Mouse (Mus musculus): ENCODE measurements around the gene Cyp2d40. TPM values are rescaled to one million over a fixed set of nuclear protein-coding genes. Genes with fewer than 3 reads are reported as not detected.
A peak's percentile ranks its signal among the peaks of the same experiment; 100 is the strongest.

Gene Cyp2d40
- not detected in 2 replicates for polyA plus RNA-seq (2014; fragmentation: Nextera tagmentation; extraction: Ambion mirVana)

DNA sequence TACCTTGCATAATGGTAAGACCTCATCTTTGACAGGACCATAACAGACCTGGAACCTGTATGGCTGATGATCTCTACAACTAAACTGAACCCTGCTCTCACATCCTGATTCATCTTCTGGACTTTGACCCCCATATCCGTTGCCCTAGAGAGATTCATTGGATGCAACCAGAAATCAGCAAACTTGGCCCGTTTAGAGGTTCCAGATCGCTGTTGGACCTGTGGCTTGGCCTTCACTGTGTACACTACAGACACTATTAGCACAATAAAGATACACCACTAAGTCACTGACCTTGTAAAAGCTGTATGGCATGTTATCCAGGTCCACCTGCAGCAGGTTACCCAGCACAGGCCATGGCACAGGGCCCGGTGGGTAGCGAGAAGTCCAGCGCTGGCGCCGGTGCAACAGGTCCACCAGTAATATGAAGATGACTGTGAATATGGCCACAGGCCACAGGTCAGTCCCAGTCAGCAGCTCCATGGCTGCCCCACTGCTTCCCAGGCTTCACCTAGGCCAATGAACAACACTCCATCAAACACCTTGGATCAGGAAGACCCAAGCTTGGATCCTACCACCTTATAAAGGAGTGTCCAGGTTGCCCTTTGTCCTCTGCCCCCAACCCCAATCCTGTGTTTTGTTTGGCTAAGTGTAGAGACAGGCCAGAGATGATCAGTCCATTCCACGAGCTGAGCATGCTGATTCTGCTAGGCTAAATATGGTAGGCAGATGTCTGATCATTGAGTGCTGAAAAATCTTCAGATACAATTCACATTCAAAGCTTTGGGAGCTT lies at the start of gene Cyp2d40:
Gene Cyp2d40 (minus strand): TSS at position 553 of the 790 bp plus-strand sequence.
- H3K4me1 ChIP-seq (ENCODE audit: control insufficient read depth, insufficient read depth, low read length): no peaks in the 10 kb centered on the region
- 92% methylated on average over 9 of the region's 9 CpGs for WGBS

DNA sequence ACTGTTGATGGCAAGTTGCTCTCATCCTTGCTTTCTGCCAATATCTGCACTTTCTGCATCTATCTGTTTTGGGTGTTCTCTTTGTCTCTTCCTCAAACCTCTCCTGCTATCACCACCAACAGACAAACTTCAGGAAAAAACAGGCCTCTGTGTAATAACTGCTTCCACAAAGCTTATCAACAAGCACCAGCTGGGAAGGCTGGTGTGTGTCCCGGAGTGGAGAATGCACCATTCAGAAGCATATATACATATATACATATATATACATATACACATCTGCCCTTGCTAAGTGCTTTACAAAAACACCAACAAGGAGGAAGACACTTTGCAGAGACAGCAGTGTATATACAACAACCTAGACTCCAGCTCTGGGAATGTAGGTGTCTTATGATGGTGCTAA lies 46.6 kb upstream of the Cyp2d40 start:
- no peak for ATAC-seq (ENCODE audit: insufficient number of reproducible peaks, insufficient read depth, low FRiP score, low read depth)
- WGBS: 88% methylated on average over 1 of the region's 1 CpGs

More for the DNA sequence above, at the start of gene Cyp2d40:
- ATAC-seq (ENCODE audit: insufficient number of reproducible peaks, insufficient read depth, low FRiP score, low read depth): no peak
- Histone ChIP-seq H3K4me2 (replicated peaks; ENCODE audit: low read depth, low read length) (no peak within 1 kb of the TSS), H3K9ac (replicated peaks; ENCODE audit: low read depth, low read length) (no peak within 1 kb of the TSS), H3K9me3 (ENCODE audit: control insufficient read depth, low read depth, low read length) (no peaks in the 10 kb centered on the region), H3K4me3 (ENCODE audit: low read depth, low read length) (no peak within 1 kb of the TSS), H3K27ac (ENCODE audit: low read length) (no peak within 1 kb of the TSS), H3K36me3 (ENCODE audit: control insufficient read depth, insufficient read depth, low read length) (no peaks in the 10 kb centered on the region), H3K27me3 (ENCODE audit: control insufficient read depth, insufficient read depth, low read length) (no peaks in the 10 kb centered on the region)

DNA sequence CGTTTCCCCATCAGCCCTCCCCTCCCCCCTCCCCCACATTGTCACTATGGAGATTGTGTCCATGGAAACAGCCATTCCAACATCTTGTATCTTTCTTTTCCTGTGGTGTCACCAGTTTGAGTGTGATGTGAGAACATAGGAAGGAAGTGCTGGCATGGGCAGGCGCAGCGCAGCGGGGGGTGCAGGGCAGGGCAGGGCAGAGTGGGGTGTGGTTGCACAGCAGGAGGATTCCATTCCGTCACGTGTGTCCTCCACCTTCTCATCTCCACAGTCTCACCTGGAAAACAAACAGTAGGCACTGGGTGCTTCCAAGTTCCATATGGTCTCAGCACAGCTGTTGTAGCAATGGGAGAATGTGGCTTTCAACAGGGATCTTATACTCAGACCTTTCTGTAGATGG lies 45.5 kb upstream of the Cyp2d40 start:
- no peaks in the 10 kb centered on the region for H3K9me3 ChIP-seq (ENCODE audit: control insufficient read depth, low read depth, low read length)
- no peaks in the 10 kb centered on the region for H3K4me1 ChIP-seq (ENCODE audit: control insufficient read depth, insufficient read depth, low read length)
- no peak overlapping the region for H3K4me3 ChIP-seq (ENCODE audit: low read depth, low read length)
- no peak overlapping the region for H3K4me2 ChIP-seq (replicated peaks; ENCODE audit: low read depth, low read length)
- H3K9ac ChIP-seq (replicated peaks; ENCODE audit: low read depth, low read length): no peak overlapping the region
- 80% methylated on average over 6 of the region's 6 CpGs for WGBS
- H3K27ac ChIP-seq (ENCODE audit: low read length): no peak overlapping the region
- H3K36me3 ChIP-seq (ENCODE audit: control insufficient read depth, insufficient read depth, low read length): peaks cover 3% of the 10 kb centered on the region
- H3K27me3 ChIP-seq (ENCODE audit: control insufficient read depth, insufficient read depth, low read length): no peaks in the 10 kb centered on the region
- no peak for ATAC-seq (ENCODE audit: insufficient number of reproducible peaks, insufficient read depth, low FRiP score, low read depth)

More for the DNA sequence above, 46.6 kb upstream of the Cyp2d40 start:
- H3K9me3 ChIP-seq (ENCODE audit: control insufficient read depth, low read depth, low read length): no peaks in the 10 kb centered on the region
- no peaks in the 10 kb centered on the region for H3K4me1 ChIP-seq (ENCODE audit: control insufficient read depth, insufficient read depth, low read length)
- H3K4me2 ChIP-seq (replicated peaks; ENCODE audit: low read depth, low read length): no peak overlapping the region
- peaks cover 3% of the 10 kb centered on the region for H3K36me3 ChIP-seq (ENCODE audit: control insufficient read depth, insufficient read depth, low read length)
- H3K27ac ChIP-seq (ENCODE audit: low read length): no peak overlapping the region
- H3K4me3 ChIP-seq (ENCODE audit: low read depth, low read length): no peak overlapping the region
- H3K9ac ChIP-seq (replicated peaks; ENCODE audit: low read depth, low read length): no peak overlapping the region
- no peaks in the 10 kb centered on the region for H3K27me3 ChIP-seq (ENCODE audit: control insufficient read depth, insufficient read depth, low read length)

- Histone ChIP-seq H3K4me3 (ENCODE audit: low read depth, low read length) (no peak overlapping the region), H3K9me3 (ENCODE audit: control insufficient read depth, low read depth, low read length) (no peaks in the 10 kb centered on the region), H3K4me1 (ENCODE audit: control insufficient read depth, insufficient read depth, low read length) (no peaks in the 10 kb centered on the region), H3K27ac (ENCODE audit: low read length) (no peak overlapping the region), H3K27me3 (ENCODE audit: control insufficient read depth, insufficient read depth, low read length) (no peaks in the 10 kb centered on the region), H3K4me2 (replicated peaks; ENCODE audit: low read depth, low read length) (no peak overlapping the region), H3K9ac (replicated peaks; ENCODE audit: low read depth, low read length) (no peak overlapping the region), H3K36me3 (ENCODE audit: control insufficient read depth, insufficient read depth, low read length) (no peaks in the 10 kb centered on the region; the same call in 1 of the 2 replicates)
- no peak for ATAC-seq (ENCODE audit: insufficient number of reproducible peaks, insufficient read depth, low FRiP score, low read depth)
- 80% methylated on average over 5 of the region's 5 CpGs for WGBS
Observed at GRCm38 (mm10) chr15:82806969-82807763, 43.2 kb upstream of the Cyp2d40 start.

GRCm38 (mm10) chr15:82804708-82805639 lies 41.0 kb upstream of the Cyp2d40 start:
- Histone ChIP-seq H3K9me3 (ENCODE audit: control insufficient read depth, low read depth, low read length) (no peaks in the 10 kb centered on the region), H3K27ac (ENCODE audit: low read length) (no peak overlapping the region), H3K4me1 (ENCODE audit: control insufficient read depth, insufficient read depth, low read length) (no peaks in the 10 kb centered on the region), H3K27me3 (ENCODE audit: control insufficient read depth, insufficient read depth, low read length) (no peaks in the 10 kb centered on the region), H3K4me2 (replicated peaks; ENCODE audit: low read depth, low read length) (no peak overlapping the region), H3K4me3 (ENCODE audit: low read depth, low read length) (no peak overlapping the region), H3K9ac (replicated peaks; ENCODE audit: low read depth, low read length) (no peak overlapping the region), H3K36me3 (ENCODE audit: control insufficient read depth, insufficient read depth, low read length) (no peaks in the 10 kb centered on the region; the same call in 1 of the 2 replicates)
- no peak for ATAC-seq (ENCODE audit: insufficient number of reproducible peaks, insufficient read depth, low FRiP score, low read depth)
- WGBS: 74% methylated on average over 5 of the region's 5 CpGs

GRCm38 (mm10) chr15:82795936-82796440 lies 32.0 kb upstream of the Cyp2d40 start:
- Histone ChIP-seq H3K4me3 (ENCODE audit: low read depth, low read length) (no peak overlapping the region), H3K9ac (replicated peaks; ENCODE audit: low read depth, low read length) (no peak overlapping the region), H3K9me3 (ENCODE audit: control insufficient read depth, low read depth, low read length) (no peaks in the 10 kb centered on the region), H3K4me2 (replicated peaks; ENCODE audit: low read depth, low read length) (no peak overlapping the region), H3K27me3 (ENCODE audit: control insufficient read depth, insufficient read depth, low read length) (no peaks in the 10 kb centered on the region), H3K4me1 (ENCODE audit: control insufficient read depth, insufficient read depth, low read length) (no peaks in the 10 kb centered on the region), H3K36me3 (ENCODE audit: control insufficient read depth, insufficient read depth, low read length) (no peaks in the 10 kb centered on the region), H3K27ac (ENCODE audit: low read length) (no peak overlapping the region)
- ATAC-seq (ENCODE audit: insufficient number of reproducible peaks, insufficient read depth, low FRiP score, low read depth): no peak
- 75% methylated on average over 3 of the region's 3 CpGs for WGBS

DNA sequence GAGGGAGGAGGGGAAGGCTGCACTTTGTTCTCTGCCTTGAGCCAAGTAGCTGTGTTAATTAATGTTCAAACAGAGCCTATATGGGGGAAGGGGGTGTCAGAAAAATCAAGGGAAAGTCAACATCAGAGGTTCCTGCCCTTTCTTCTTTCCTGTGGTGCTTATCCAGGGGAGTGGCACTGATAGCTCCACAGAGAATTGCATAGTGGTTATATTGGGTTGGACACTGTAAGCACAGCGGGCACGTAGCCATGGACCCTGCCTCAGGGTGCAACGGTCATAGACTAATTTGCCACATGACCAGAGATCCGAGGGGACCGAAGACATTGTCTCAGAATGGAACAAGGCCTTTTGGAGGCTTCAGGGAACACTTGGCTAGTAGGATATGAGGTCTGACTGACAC lies 30.3 kb upstream of the Cyp2d40 start, which contains the start of gene Cyp2d26:
Gene Cyp2d26 (minus strand): TSS at position 18 of the 400 bp plus-strand sequence.
- Histone ChIP-seq H3K4me3 (ENCODE audit: low read depth, low read length) (no peak within 1 kb of the TSS), H3K27me3 (ENCODE audit: control insufficient read depth, insufficient read depth, low read length) (no peaks in the 10 kb centered on the region), H3K9me3 (ENCODE audit: control insufficient read depth, low read depth, low read length) (no peaks in the 10 kb centered on the region), H3K4me1 (ENCODE audit: control insufficient read depth, insufficient read depth, low read length) (no peaks in the 10 kb centered on the region), H3K36me3 (ENCODE audit: control insufficient read depth, insufficient read depth, low read length) (no peaks in the 10 kb centered on the region), H3K27ac (ENCODE audit: low read length) (peak within 1 kb of the TSS; percentile 77; the same call in 1 of the 2 replicates), H3K9ac (replicated peaks; ENCODE audit: low read depth, low read length) (no peak within 1 kb of the TSS), H3K4me2 (replicated peaks; ENCODE audit: low read depth, low read length) (no peak within 1 kb of the TSS)
- WGBS: 64% methylated on average over 5 of the region's 5 CpGs
- peak; percentile 91 for ATAC-seq (ENCODE audit: insufficient number of reproducible peaks, insufficient read depth, low FRiP score, low read depth)

Measured in stomach, embryonic 14.5 days (tissue).